Mouse (Mus musculus) kidney, postnatal 10 days (tissue): ENCODE measurements at regions not wholly inside any gene's neighbourhood (a gene's known extent, or its start where the extent isn't known, plus 50 kb on each side); places are given as distances from the start of the nearest gene placed in this dataset.
"Not testable (repeated sequence)": the region's sequence is repeated elsewhere in the genome, so short reads cannot be mapped to it uniquely, and the experiment has no call there.

ENCODE experiments used
- DNase-seq: peaks from one replicate; pipeline ENCODE4 v3.0.0; 2021; ENCODE audit warnings: mixed read lengths

DNA sequence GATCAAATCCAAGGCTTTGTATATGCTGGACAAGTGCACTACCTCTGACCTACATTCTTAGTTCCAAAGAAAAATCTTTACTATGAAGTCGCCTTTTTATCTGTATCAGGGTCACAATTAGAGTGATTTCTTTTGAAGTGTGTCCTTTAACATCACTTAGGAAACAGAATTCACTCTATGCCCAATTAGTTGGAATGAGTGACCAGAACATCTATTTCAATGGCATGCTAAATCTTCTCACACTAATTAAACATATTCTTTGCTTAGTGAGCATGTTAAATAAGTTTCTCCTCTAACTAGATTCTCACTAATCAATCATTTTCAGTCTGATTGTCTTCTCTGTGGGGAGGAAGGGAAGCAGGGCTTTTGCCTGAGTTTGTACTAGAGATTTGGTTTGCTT lies 84.9 kb downstream of the Arl6ip6 start:
- no peak for DNase-seq

DNA sequence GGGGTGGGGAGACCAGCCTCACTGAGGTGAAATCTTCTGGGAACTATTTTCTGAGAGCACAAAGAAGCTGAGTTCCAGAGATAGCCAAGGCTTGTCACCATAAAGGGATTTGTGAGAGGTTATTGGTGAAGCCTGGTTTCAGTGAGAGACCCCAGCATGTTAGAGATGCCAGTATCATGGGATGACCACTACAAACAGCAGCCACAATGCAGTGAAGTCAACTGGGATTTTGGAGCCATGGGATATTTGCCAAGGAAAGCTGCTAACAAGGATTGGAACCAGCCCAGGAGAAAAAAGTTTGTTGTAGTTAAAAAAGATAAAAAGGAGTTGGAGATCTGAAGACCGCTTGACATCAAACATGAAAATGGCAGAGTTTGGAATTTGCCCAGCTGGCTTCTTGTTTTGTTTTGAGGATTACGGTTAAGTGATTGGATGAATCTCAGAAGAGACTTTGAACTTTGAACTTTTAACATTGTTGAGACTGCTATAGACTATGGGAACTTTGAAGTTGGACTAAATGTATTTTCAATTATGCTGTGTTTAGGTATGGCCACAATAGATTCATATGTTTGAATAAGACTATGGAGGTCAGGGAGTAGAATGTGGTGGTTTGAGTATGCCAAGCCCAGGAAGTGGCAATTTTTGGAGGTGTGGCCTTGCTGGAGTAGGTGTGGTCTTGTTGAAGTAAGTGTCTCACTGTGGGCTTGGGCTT lies 110.3 kb downstream of the Arl6ip6 start:
- DNase-seq: no peak

- DNase-seq: peak; percentile 60
These were observed 139.2 kb downstream of the Arl6ip6 start for GRCm38 (mm10) chr2:53330680-53331079.

DNA sequence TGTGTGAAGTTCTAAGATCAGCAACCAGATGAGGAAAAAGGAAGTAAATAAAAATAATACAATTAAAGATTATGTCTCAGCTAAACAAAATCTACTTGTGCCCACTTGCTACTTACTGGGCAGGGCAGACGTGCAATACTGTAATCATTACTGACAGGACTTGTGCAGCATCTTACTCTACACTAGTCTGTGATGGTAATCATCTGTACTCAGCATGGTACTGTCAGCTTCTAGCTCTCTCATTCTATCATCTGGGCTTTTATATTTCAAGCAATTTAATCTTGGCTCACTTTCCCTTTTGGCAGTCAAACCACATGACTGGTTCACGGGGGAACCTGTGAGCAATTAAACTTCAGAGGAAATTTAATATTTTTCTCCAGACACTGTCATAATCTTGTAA lies 167.5 kb downstream of the Arl6ip6 start:
- no peak for DNase-seq

DNA sequence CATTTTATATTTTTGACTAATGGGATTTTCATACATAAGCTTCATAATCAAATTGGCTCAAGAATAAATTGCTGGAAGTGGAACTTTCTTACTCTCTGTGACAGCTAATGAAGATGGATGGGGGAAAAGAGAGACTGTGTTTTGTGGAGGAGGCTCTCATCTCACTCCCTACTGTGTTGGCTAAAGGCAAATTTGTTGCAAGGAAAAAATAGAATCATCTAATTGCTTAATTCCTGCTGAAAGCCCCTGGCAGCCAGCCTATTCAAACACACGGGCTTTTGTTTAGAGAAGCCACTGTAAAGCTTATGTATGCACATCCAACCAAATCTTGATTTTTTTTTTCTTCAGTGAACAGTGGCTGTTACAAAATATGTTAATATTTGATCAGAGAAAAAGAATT lies 190.8 kb downstream of the Arl6ip6 start:
- DNase-seq: peak; percentile 58

DNA sequence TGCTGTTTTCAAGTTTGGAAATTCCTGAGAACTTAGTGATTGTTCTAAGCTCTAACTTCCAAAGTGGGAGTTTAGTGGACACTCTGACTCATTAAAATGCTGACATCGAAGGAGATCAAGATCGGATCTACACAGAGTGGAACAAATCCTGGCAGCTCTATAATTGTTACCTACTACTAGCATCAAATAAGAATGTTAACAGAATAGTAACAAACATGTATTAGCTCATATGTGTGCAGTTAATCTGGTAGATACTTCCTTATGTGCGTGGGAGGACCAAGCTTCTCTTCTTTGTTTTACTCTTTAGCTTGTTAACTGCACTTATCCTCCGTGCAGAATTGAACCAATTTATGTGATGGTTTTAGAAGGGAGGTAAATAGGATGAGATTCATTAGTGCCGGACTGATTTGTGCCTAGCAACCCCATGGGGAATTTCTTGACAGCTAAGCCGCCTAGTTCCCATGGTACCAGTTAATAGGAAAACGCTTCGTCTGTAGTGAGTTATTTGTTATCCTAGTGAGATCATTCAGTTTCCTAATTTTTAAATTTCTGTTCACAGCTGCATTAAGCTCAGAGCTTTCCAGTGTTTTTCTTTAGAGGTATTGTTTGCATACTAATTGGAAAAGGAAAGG lies 193.1 kb downstream of the Arl6ip6 start:
- no peak for DNase-seq

DNA sequence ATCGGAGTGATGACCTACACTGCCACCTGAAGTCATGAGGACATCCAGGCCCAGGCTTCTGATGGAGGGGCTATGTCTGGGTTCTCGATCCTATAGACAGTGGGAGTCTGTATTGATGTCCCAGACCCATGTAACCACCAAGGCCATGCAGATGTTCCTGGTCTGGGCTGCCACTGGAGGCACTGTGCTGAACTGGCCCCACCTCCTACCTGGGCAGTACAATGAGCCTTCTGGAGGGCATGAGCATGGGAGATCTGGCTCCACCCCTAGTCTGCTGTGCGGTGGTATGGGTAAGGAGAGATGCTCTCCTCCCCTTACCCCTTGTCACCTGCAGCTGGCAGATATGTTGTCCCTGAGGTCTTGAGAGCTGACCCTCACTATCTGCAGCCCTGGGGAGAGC lies 197.1 kb downstream of the Arl6ip6 start:
- no peak for DNase-seq

DNA sequence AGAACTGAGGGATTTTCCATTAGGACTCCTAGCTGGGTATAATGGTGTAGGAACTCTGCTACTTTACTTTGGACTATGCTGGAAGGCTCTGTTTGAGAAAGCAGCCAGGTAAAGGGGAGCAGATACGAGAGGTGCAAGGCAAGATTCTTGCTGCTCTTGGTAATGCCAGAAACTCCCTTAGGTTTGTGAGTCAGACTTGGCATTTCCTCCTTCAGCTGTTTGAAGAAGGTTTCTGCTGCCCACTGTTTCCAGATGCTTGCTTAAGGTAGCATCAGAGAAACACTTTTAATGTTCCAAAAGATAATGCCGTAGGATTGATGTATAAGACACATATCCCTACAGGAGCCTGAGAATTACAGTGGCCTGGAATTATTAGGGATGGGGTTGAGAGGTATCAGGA lies 222.9 kb downstream of the Arl6ip6 start:
- no peak for DNase-seq

DNA sequence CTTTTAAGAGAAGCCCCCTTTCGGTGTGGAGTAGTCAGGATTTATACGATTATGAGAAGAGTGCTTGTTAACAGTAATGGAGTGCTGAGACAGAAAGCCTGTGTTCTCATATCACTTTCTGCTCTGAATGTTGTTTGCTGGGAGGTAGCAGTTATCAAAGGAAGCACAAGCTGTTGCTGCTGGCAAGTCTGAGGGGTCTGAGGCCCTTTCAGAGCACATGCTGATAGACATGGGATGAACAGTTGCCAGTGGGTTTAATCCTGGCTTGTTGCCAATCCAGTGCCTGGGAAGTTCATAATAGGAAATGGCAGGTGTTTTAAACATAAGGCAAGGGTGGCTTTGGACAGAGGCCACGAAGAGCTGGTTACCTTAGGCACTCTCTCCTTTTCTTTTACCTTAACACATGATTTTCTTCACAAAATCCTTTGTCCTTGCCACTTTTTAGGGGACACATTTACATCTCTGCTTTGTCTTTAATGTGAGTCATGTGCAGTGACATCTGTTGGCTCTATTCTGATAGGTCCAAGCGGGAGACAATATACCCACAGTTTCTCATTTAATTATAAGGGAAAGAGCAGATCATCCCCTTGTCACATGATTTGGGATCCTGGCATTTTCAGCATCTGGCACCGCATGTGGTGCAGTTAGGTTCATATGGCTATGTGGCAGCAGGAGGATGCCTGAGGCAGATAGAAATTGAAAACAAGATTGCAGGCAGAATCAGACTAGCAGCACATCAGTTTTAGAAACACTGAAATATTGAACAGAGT lies 245.7 kb downstream of the Arl6ip6 start:
- no peak for DNase-seq

GRCm38 (mm10) chr2:53440301-53440700 lies 248.8 kb downstream of the Arl6ip6 start:
- peak; percentile 65 for DNase-seq

GRCm38 (mm10) chr2:53460265-53460664 lies 268.7 kb downstream of the Arl6ip6 start:
- DNase-seq: no peak

GRCm38 (mm10) chr2:53474455-53474854 lies 282.9 kb downstream of the Arl6ip6 start:
- DNase-seq: no peak

- not testable (repeated sequence) for DNase-seq
These were observed 287.5 kb downstream of the Arl6ip6 start for GRCm38 (mm10) chr2:53479051-53479450.

DNA sequence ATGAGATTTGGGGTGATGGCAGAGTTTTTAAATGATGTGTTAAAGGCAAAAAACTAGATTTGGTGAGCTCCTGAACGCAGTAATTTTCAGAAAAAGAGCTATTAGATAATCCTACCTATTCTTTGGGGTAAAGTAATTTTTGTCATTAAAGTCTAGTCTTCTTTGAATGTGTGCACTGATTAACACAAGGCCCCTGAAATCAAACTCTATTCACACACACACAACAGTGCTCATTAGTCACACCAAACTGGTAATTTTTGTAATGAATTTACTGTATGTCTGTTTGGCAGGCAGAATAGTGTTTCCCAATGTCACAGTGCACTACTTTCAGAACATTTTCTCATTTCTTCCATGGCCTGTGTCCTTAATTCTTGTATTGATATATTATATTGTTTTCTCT lies 296.8 kb downstream of the Arl6ip6 start:
- no peak for DNase-seq

GRCm38 (mm10) chr2:53490805-53491585 lies 299.5 kb downstream of the Arl6ip6 start:
- no peak for DNase-seq

- DNase-seq: no peak
These were observed 301.3 kb downstream of the Arl6ip6 start for GRCm38 (mm10) chr2:53492788-53493187.

DNA sequence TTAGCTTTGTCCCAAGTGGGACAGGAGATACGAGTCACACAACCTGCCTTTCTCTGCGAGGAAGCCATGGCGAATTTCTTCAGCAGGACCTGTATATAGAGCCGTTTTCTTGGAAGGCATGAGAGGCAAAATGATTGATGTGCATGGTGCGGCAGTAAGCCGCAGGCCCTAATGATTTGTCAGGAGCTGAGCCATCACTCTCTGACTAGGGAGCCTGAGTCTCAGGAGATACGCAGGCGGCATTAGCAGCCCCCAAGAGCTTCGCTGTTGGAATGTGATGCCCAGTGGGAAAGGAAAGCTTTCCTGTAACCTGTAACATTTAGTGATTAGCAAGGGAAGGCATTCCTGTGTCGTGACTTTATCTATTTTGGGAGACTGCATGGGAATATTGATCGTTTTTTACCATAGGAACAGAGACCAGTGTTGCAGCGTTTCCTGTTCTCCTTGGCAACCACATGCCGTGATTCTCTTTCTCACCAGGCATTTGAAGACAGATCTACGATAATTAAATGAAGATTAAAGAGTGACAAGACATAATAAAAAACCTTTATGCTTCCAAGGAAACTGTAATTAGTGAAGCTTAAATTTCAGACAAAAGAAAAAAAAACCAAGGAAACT lies 310.2 kb downstream of the Arl6ip6 start:
- DNase-seq: no peak

- DNase-seq: no peak
These were observed 310.7 kb downstream of the Arl6ip6 start for GRCm38 (mm10) chr2:53502275-53502667.

GRCm38 (mm10) chr2:53542097-53542496 lies 350.6 kb downstream of the Arl6ip6 start:
- no peak for DNase-seq

GRCm38 (mm10) chr2:53574007-53574406 lies 382.5 kb downstream of the Arl6ip6 start:
- DNase-seq: no peak

DNA sequence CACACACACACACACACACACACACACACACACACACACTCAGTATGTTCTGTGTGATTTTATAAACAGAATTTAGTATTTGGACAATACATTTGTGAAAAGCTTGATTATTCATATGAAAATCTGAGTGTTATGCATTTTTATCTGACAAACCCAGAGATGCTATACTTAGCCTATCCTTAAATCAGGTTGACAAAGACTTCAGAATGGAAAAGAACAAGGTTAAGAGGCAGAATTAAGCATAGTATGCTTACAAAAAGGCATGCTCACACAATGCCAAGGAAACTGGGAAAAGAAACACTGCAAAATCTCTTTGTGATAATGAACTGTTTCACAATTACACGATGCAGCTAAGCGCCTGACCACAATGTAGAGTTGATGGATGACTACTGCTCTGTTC lies 414.3 kb downstream of the Arl6ip6 start:
- no peak for DNase-seq

GRCm38 (mm10) chr2:53619681-53620080 lies 428.2 kb downstream of the Arl6ip6 start:
- no peak for DNase-seq
